Mouse (Mus musculus) 416B (cell line): ENCODE measurements around the gene Cyp2u1.

ENCODE experiments used
- DNase-seq: peaks from one replicate; pipeline ENCODE4 v3.0.0; 2011; ENCODE audit warnings: low read depth

The Cyp2u1 gene

DNA sequence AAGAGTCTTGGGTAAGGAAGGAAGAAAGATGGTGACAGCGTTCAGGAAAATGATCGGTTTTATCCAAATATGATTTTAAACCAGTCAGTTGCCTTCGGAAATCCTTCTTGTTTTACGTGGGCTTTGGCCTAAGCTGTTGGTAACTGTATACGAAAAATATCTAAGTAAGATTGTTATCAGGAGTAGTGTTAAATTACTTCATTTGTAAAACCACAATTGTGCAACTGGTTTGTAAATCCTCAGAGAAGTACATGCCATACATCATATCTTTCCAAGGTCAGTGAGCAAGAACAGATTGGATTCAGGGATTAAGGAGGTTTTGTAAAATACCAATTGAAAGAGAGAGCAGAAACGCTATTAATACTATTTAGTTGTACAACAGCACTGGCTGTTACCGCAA, 3.2 kb upstream of the Cyp2u1 start:
- DNase-seq: peak; percentile 55

- no peak for DNase-seq
Observed at GRCm38 (mm10) chr3:131303320-131303714, 290 bp upstream of the Cyp2u1 start.

GRCm38 (mm10) chr3:131299908-131300307, 3.1 kb downstream of the Cyp2u1 start:
- DNase-seq: peak; percentile 80

DNA sequence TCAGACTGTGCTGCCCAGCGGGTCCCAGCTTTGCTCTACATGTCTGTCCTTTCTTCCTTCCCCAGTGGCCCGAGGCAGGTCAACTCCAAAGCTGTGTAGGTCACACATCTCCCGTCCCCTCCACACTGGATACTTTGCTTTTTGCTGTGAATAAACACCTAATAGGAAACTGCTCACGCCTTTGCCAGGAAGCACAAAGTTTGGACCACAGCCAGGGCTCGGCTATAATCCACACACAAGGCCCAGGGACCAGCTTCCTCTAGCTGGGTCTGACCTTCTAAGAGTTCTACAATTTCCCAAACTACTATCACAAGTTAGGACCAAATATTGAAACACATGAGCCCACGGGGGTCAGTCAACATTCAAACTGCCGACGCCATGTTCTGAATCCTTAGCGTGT, 3.9 kb downstream of the Cyp2u1 start:
- no peak for DNase-seq

GRCm38 (mm10) chr3:131296893-131297292, 6.1 kb downstream of the Cyp2u1 start:
- DNase-seq: no peak

DNA sequence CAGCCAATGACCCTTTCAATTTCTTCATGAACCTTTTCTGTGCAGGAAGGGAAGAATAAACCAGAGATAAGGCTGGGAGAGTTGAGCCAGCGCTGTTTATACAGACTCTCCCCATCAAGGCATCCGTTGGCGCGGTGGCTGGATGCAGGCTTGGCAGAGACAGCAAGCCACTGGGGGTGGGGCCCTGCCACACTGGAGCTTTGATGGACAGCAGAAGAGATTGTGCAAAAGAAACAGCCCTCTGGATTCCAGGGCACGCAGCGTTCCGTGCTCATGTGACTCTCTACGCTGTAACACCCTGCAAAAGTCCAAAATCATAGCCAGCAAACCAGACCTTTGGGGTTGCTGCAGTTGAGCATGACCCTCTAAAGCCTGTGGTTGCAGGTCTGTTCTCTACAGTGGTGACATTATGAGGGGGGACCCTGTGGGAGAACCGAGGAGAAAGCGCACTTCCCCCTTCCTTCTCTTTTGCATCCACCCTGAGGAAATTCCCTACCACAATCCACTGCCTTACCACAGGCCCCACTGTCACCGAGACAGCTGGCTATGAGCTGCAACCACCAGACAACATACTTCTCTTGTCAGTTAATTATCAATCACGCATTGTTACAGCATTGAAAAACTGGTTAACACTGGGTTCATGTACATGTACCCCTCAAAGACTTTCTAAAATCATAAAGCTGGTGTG, 7.4 kb downstream of the Cyp2u1 start:
- no peak for DNase-seq

GRCm38 (mm10) chr3:131294503-131294902, 8.5 kb downstream of the Cyp2u1 start:
- DNase-seq: peak; percentile 17

DNA sequence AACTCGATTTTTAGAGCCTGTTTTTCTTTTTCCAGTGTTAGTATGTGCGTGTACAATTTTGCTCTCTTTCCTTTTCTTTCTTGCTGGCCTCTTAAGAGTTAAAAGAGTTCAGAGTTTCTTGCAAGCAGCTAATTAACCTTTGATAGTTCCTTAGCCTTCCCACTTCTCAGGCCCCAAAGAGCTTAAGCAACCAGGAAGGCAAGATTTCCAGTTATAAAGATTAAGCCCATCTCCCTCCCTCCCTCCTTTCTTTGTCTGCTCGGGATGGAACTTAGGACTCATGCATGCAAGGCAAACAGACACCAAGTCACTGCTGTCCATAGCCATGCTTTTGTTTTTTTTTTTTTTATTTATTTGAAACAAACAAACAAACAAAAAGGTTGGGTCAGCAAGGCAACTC, 10.1 kb downstream of the Cyp2u1 start:
- no peak for DNase-seq

GRCm38 (mm10) chr3:131292349-131292748, 10.7 kb downstream of the Cyp2u1 start:
- DNase-seq: no peak

DNA sequence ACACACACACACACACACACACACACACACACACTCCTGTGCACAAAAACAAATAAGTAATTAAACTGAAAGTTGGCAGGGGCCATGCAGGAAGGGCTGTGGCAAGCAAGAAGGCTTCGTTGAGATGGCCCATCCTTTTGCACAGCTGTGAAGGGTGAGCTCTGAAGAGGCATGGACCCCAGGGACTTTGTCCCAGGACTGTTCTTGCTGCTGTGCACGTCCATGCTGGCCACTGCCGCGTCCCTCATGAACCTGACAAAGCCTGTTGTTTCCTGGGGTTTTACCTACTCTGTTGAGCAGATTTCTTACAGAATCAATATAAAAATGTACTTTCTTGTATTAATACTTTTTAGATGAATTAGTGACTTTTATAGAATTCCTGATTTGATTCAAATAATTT, 11.1 kb downstream of the Cyp2u1 start:
- no peak for DNase-seq

DNA sequence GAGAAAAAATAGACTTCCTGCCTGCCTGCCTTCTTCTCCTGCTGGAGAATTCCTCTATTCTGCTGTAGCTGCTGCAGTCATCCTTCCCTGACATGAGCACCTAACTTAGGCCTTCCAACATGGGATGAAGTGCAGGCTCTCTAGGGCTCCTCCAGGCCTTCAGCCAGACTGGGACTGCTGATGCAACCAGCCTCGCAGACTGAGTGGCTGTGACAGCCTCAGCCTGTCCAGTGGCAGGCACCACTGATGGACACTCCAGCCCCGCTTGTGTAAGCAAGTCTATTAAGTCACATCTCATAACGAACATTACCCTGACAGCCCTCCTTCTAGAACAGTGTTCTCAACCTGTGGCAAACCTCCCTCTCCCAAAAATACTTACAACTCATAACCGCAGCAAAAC, 28.9 kb downstream of the Cyp2u1 start:
- no peak for DNase-seq

- no peak for DNase-seq
Observed at GRCm38 (mm10) chr3:131272374-131273100, 30.5 kb downstream of the Cyp2u1 start.

GRCm38 (mm10) chr3:131271559-131272373, 31.3 kb downstream of the Cyp2u1 start, which contains the start of gene Hadh:
Gene Hadh (minus strand): TSS chr3:131272101.
- DNase-seq: peak; percentile 91

- peak; percentile 88 for DNase-seq
Observed at GRCm38 (mm10) chr3:131271157-131271556, 31.9 kb downstream of the Cyp2u1 start.

DNA sequence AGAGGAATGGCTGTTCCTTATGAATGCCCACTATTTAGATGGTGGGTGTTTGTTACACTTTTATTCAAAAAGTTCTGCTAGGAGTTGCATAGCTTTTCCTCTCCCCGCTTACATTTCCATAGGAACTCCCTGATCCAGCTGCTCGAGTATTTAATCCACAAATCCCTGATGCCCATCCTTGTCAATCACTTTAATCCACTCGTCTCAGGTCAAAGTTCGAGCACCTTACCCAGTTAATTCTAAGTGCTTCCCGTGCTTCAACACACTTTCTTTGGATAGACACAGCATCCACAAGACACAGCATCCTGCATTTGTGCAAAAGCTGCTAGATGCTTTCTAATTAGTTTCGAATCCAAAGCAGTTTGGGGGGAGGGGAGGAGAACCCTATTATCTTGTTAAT, 32.6 kb downstream of the Cyp2u1 start:
- no peak for DNase-seq

GRCm38 (mm10) chr3:131266366-131267050, 36.5 kb downstream of the Cyp2u1 start:
- DNase-seq: no peak

DNA sequence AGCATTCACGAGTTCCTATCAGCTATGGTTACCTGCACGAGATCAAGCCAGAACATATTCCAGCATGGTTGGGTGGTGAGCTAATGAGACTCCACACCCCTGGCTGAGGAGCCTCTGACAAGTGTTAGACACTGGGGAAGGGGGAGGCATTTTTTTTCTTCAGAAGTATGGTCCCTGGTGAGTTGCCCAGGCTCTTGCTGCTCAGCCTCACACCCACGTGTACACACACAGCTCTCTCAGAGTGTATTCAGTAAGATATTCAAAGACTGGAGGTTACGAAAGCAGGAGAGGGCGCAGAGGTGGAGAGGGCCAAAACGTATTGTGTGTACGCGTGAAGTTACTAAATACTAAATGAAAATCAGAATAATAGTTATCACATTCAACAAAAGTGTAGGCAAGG, 37.5 kb downstream of the Cyp2u1 start:
- DNase-seq: no peak

- DNase-seq: no peak
Observed at GRCm38 (mm10) chr3:131263766-131264486, 39.1 kb downstream of the Cyp2u1 start.

- DNase-seq: no peak
Observed at GRCm38 (mm10) chr3:131260418-131260817, 42.6 kb downstream of the Cyp2u1 start.

- DNase-seq: no peak
Observed at GRCm38 (mm10) chr3:131259392-131259965, 43.5 kb downstream of the Cyp2u1 start.

DNA sequence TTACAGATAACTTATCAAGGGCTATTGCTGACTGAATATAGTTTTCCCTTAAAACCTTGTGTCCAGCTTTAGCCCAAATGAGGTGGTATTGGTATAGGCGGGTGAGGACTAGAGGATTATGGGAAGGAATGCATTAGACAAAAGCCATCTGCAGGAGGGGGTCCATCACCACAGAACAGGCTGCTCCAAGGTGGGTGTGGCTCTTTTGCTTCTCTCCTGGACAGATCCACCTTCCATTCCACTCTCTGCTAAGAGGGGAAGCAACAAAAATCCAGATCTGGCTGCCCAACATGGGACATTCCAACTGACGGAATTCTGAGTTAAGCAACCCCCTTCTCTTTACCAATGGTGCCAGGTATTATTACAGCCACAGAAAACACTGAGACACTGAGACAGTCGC, 44.1 kb downstream of the Cyp2u1 start:
- DNase-seq: no peak
